Mouse (Mus musculus) bone marrow macrophage, adult 2 months (primary cell): Measurements from ENCODE around the gene Gm11639.

Experiments
- CTCF ChIP-seq: IDR thresholded peaks from 2 replicates; pipeline ENCODE4 v1.5.1; 2012; ENCODE audit warnings: low read depth, mild to moderate bottlenecking, low read length, moderate library complexity
- POLR2A ChIP-seq: IDR thresholded peaks from 2 replicates; pipeline ENCODE4 v1.6.1; 2012; ENCODE audit warnings: mild to moderate bottlenecking, low read depth, low read length, borderline replicate concordance

- TF ChIP-seq CTCF (no peak), POLR2A (no peak)
These were observed 42.3 kb upstream of the Gm11639 start for GRCm38 (mm10) chr11:104643236-104643635.
